Mouse (Mus musculus) liver, embryonic 14.5 days (tissue): ENCODE measurements at regions not wholly inside any gene's neighbourhood (a gene's known extent, or its start where the extent isn't known, plus 50 kb on each side); places are given as distances from the start of the nearest gene placed in this dataset.

ENCODE experiments used
- ATAC-seq: fragments of 200-750 bp; cut with Nextera tagmentation; 2 replicates; pipeline ENCODE4 v1.8.0; 2017; ENCODE audit warnings: moderate number of reproducible peaks, mild to moderate bottlenecking, moderate library complexity; ENCODE audit not compliant: insufficient read depth
- DNase-seq, 3 experiments: peaks; one replicate each; pipeline ENCODE4 v3.0.0-alpha.2; 2012 to 2013; ENCODE audit warnings: low read depth in 3 of 3, low spot score in 3 of 3
- H3K27ac ChIP-seq: fragments of 300-500 bp; sonication (generic); 2 replicates; pipeline ENCODE4 v1.5.1; 2014; ENCODE audit warnings: moderate library complexity, mild to moderate bottlenecking, control low read depth, inconsistent platforms
- H3K27me3 ChIP-seq: fragments of 300-500 bp; sonication (generic); 2 replicates; pipeline ENCODE4 v1.6.1; 2014; ENCODE audit warnings: mild to moderate bottlenecking, low read length, moderate library complexity; ENCODE audit not compliant: control insufficient read depth, insufficient read depth
- H3K36me3 ChIP-seq: fragments of 300-500 bp; sonication (generic); replicated peaks from 2 replicates; pipeline ENCODE4 v1.6.1; 2014; ENCODE audit warnings: low read depth; ENCODE audit not compliant: control insufficient read depth, insufficient read depth
- H3K4me1 ChIP-seq, 2 experiments: fragments of 200-500 bp in 1 of 2; fragments of 300-500 bp in 1 of 2; sonication (generic) in 1 of 2; replicated peaks; 2 replicates each; pipeline ENCODE4 v1.6.1; 2012 to 2014; ENCODE audit warnings: antibody characterized with exemption in 1 of 2, inconsistent platforms in 1 of 2, low read length in 1 of 2; ENCODE audit not compliant: control insufficient read depth in 2 of 2, insufficient read depth in 2 of 2
- H3K4me2 ChIP-seq: fragments of 300-500 bp; sonication (generic); 2 replicates; pipeline ENCODE4 v1.6.1; 2014; ENCODE audit warnings: low read depth, mild to moderate bottlenecking, control low read depth, moderate library complexity
- H3K4me3 ChIP-seq, 2 experiments: fragments of 200-500 bp in 1 of 2; fragments of 300-500 bp in 1 of 2; sonication (generic) in 1 of 2; 2 replicates each; pipeline ENCODE4 v1.5.1; 2012 to 2014; ENCODE audit warnings: low read depth in 2 of 2, low read length in 2 of 2, mild to moderate bottlenecking in 2 of 2, control low read depth in 1 of 2, inconsistent platforms in 1 of 2, moderate library complexity in 1 of 2; ENCODE audit not compliant: insufficient read depth in 1 of 2
- H3K9ac ChIP-seq: fragments of 300-500 bp; sonication (generic); replicated peaks from 2 replicates; pipeline ENCODE4 v1.6.1; 2014; ENCODE audit warnings: mild to moderate bottlenecking, control low read depth, moderate library complexity
- H3K9me3 ChIP-seq: fragments of 300-500 bp; sonication (generic); 2 replicates; pipeline ENCODE4 v1.6.1; 2016; ENCODE audit warnings: low read length, mixed read lengths; ENCODE audit not compliant: control insufficient read depth
- CTCF ChIP-seq: IDR thresholded peaks from 2 replicates; pipeline ENCODE4 v1.5.1; 2016; ENCODE audit warnings: antibody characterized with exemption, low read depth, control low read depth
- EP300 ChIP-seq: IDR thresholded peaks from 2 replicates; pipeline ENCODE4 v1.6.1; 2016; ENCODE audit warnings: antibody characterized with exemption, low read depth
- WGBS: fragments of 180-500 bp; shearing (Covaris S2); extraction: QIAGEN DNeasy Blood & Tissue Kit; methylation state at CpG from one replicate; pipeline ENCODE4 v1.1.7; 2014; ENCODE audit not compliant: insufficient replicate concordance; 5-methylcytosine and 5-hydroxymethylcytosine counted together

DNA sequence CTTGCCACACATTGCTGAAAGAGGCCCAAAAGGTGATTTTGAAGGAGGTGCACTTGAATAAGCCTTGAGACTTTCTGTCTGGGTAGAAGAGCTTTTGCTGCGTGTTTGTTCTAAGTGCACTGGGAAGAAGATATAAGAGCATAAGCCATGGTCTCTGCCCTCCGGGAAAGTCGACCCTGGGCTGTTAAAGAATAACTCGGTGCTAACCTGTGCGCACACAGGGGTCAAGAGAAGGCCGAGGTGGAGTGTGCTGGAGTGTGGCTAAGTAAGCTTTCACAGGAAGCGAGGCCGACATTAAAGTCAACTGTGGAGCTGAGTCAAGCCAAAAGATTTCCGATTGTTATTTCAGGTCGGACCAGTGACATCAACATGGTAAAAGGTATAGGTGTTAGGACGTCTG, 473.0 kb downstream of the Slc4a3 start:
- no peak overlapping the region for H3K9ac ChIP-seq
- ATAC-seq (no peak), DNase-seq (peak in 2 of 3 experiments; percentile 17 to 22)
- H3K4me2 ChIP-seq, result peak overlapping the region; percentile 15; the same call in 1 of the 2 replicates
- H3K27me3 ChIP-seq, result no peaks in the 10 kb centered on the region
- no peaks in the 10 kb centered on the region; a peak in 1 of 4 replicates for H3K4me1 ChIP-seq
- no peak overlapping the region for H3K27ac ChIP-seq
- H3K4me3 ChIP-seq, result no peak overlapping the region
- H3K36me3 ChIP-seq, result no peaks in the 10 kb centered on the region
- H3K9me3 ChIP-seq, result no peaks in the 10 kb centered on the region
- WGBS, result 61% methylated on average over 11 of the region's 11 CpGs
- TF ChIP-seq EP300 (no peak), CTCF (no peak)

DNA sequence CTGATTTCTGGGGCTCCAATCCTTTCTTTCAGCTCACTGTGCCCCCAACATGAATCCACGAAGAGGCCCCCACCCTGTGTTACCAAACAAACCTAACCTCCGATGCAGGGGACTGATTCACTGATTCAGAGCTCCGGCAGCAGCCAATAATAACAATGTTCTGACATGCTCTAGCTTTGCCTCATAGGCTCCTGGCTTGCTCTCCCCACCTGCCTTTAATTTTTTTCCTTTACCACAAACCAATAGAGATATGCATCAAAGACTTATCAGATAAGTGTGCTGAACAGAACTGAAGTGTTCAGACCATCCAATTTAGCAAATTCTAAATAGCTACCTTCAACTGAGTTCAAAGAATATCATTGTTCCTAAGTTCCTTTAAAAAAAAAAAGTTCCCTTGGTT, 478.6 kb downstream of the Slc4a3 start:
- H3K27me3 ChIP-seq, result no peaks in the 10 kb centered on the region
- H3K4me2 ChIP-seq, result no peak overlapping the region
- 58% methylated on average over 3 of the region's 3 CpGs for WGBS
- H3K4me3 ChIP-seq, result no peak overlapping the region
- H3K27ac ChIP-seq, result no peak overlapping the region
- ATAC-seq, result no peak
- DNase-seq, result no peak
- no peaks in the 10 kb centered on the region for H3K9me3 ChIP-seq
- no peaks in the 10 kb centered on the region; a peak in 2 of 4 replicates for H3K4me1 ChIP-seq
- no peaks in the 10 kb centered on the region for H3K36me3 ChIP-seq
- H3K9ac ChIP-seq, result no peak overlapping the region
- TF ChIP-seq CTCF (no peak), EP300 (no peak)

DNA sequence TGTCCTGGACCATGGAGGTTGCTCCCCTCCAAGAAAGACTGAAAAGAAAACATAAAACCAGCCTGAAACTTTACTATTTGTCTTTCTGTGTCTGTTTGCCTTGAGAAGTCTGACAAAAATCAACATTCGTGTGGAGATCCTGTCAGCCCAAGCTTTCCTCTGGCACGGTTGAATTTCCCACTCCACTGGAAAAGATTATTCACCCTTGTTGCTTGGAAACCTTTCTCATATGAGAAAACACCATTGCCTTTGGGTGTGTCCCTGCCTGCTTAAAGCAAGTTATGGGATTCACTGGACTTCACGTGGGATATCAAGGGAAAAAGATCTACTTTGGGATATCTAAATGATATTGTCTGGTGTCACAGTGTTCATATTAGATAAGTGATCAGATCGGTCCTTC, 479.3 kb downstream of the Slc4a3 start:
- no peak overlapping the region for H3K27ac ChIP-seq
- no peak overlapping the region for H3K9ac ChIP-seq
- no peak overlapping the region for H3K4me3 ChIP-seq
- no peaks in the 10 kb centered on the region for H3K36me3 ChIP-seq
- H3K9me3 ChIP-seq, result no peaks in the 10 kb centered on the region
- H3K27me3 ChIP-seq, result no peaks in the 10 kb centered on the region
- peaks cover 0 to 1% of the 10 kb centered on the region in 2 experiments; a peak in 2 of 4 replicates for H3K4me1 ChIP-seq
- ATAC-seq (no peak), DNase-seq (no peak)
- WGBS, result 49% methylated on average over 4 of the region's 4 CpGs
- TF ChIP-seq EP300 (no peak), CTCF (no peak)
- no peak overlapping the region for H3K4me2 ChIP-seq

DNA sequence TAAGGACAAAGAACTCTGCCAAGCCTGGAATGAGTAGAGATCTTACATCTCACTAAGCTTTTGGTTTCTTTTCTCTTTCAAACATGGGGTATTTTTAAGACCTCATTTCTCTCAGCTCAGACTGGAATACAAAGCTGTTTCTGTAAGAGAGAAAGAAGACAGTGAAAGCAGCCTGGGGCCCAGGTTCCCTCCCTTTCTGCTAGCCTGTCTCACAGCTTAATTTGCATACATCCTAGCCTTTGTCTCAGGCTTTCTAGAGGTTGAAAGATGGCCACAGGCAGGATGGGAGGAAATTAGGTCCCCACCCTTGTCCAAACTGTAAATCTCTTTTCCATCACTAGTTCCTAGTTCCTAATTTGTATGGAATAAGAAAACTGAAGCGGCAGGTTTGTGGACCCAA, 483.0 kb downstream of the Slc4a3 start:
- Histone ChIP-seq H3K9me3 (no peaks in the 10 kb centered on the region), H3K36me3 (no peaks in the 10 kb centered on the region), H3K9ac (no peak overlapping the region), H3K27me3 (no peaks in the 10 kb centered on the region), H3K4me3 (no peak overlapping the region), H3K27ac (no peak overlapping the region), H3K4me1 (peaks cover 0 to 10% of the 10 kb centered on the region in 2 experiments; a peak in 2 of 4 replicates), H3K4me2 (no peak overlapping the region)
- DNase-seq, result no peak
- TF ChIP-seq CTCF (no peak), EP300 (no peak)
- ATAC-seq, result no peak
- WGBS, result 49% methylated on average over 1 of the region's 1 CpGs

DNA sequence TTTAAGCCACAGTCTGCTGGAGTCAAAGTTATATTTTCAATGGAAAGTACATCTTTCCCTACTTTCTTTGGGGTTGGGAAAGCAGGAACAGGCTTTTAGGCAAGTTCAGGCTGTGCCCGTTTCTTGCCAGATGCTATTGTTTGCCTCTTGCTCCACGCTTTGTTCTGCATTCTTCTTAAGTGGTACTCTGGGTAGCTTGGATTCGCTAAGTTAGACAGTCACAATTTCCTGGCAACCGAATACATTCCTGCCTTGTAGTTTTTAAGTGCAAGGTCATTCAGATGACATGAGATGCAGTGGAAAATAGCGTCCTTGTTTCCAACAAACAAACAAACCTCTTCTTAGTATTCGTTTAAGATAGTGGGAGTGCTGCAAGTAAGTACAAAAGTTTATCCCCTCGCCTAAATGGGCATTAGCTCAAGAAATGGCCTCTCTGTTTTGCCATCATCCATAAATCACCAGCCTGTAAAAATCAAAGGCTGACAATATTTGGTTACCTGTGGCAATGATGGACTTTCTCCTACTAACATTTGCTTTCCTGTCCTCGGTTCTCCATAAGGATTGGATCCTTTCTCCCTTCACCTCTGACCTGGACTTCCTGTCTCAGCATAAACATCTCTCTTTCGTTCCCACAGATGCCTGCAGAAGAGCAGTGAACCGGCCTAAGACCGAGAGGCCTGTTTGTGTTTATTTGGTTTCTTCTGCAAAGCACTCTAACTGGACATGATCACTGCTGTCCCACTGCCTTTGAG, 485.3 kb downstream of the Slc4a3 start:
- no peak for ATAC-seq
- 38% methylated on average over 11 of the region's 11 CpGs for WGBS
- Histone ChIP-seq H3K36me3 (no peaks in the 10 kb centered on the region), H3K4me3 (no peak overlapping the region), H3K4me2 (no peak overlapping the region), H3K27ac (no peak overlapping the region), H3K9ac (no peak overlapping the region), H3K9me3 (no peaks in the 10 kb centered on the region), H3K4me1 (peaks cover 0 to 10% of the 10 kb centered on the region in 2 experiments; a peak in 2 of 4 replicates), H3K27me3 (no peaks in the 10 kb centered on the region)
- peak in 1 of 3 experiments; percentile 14 for DNase-seq
- TF ChIP-seq CTCF, result no peak
- TF ChIP-seq EP300, result no peak
